In the genomic region with DNA sequence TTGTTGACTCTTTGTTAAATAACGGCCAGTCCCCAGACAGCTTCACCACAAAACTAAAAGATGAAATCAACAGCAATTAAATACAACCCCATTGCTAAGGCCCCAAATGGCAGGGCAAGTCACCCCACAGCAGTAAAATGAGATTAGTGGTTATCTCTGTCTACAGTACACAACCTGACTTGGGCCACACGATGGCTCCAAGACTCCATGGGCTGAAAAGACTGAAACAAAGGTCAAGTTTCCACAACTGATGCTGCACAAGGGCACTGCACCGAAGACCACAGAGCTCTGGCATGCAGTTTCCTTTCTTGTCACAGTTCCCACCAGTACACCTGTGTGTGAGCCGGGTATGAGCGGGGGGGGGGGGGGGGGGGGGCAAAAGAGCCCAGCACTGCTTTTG, we compare ENCODE assay signal across 27 mouse cellular contexts. TPM values are rescaled to one million over a fixed set of nuclear protein-coding genes. Genes with fewer than 3 reads are reported as not detected.
A peak's percentile ranks its signal among the peaks of the same experiment; 100 is the strongest.
DNase-seq lines count a peak whose midpoint lies in the region; ATAC-seq and TF ChIP-seq lines count a peak whose summit lies in the region.
"Had no signal": no experiment of that assay in that cellular context is flagged by ENCODE, and none has a peak within 500 bp of the region (broad histone marks: within the 10 kb centered on the region; RNA-seq: fewer than 3 reads in every experiment).

No protein-coding gene starts in this region.

- no peaks in the 10 kb centered on the region for H3K4me1 ChIP-seq in kidney, adult 2 months (ENCODE audit: control insufficient read depth, insufficient read depth, low read length)
- no peaks in the 10 kb centered on the region; the same call in 1 of the 2 replicates for H3K4me1 ChIP-seq in midbrain, embryonic 11.5 days (ENCODE audit: control insufficient read depth, insufficient read depth, low read length)
- H3K4me1 ChIP-seq in midbrain, embryonic 16.5 days (ENCODE audit: control insufficient read depth, insufficient read depth, low read length), result peaks cover 12% of the 10 kb centered on the region
- no peaks in the 10 kb centered on the region for H3K4me1 ChIP-seq in midbrain, postnatal 0 days (ENCODE audit: insufficient read depth, low read length)
- H3K4me1 ChIP-seq: embryonic facial prominence, embryonic 13.5 days; heart, embryonic 15.5 days; limb, embryonic 13.5 days; liver, embryonic 15.5 days had no signal

- WGBS in kidney, adult 2 months, result 52% methylated on average over 5 of the region's 5 CpGs
- WGBS in midbrain, embryonic 11.5 days, result 64% methylated on average over 4 of the region's 5 CpGs
- WGBS in midbrain, embryonic 16.5 days, result 56% methylated on average over 4 of the region's 5 CpGs
- 51% methylated on average over 4 of the region's 5 CpGs for WGBS in midbrain, postnatal 0 days

- TF ChIP-seq CTCF in kidney, adult 2 months (conservative IDR thresholded peaks at IDR 0.05; ENCODE audit: insufficient read depth, insufficient read length, low read depth, low read length), result peak; percentile 34; the same call in 1 of the 2 replicates
- peak; percentile 33 for TF ChIP-seq CTCF in midbrain, postnatal 0 days (IDR thresholded peaks at IDR 0.05)

- no peak overlapping the region for H3K27ac ChIP-seq in kidney, adult 2 months (ENCODE audit: insufficient read depth, low read depth, low read length)
- H3K27ac ChIP-seq in midbrain, embryonic 11.5 days (ENCODE audit: low read depth, low read length), result no peak overlapping the region
- H3K27ac ChIP-seq in midbrain, embryonic 16.5 days (ENCODE audit: low read length), result no peak overlapping the region
- H3K27ac ChIP-seq in midbrain, postnatal 0 days (ENCODE audit: low read depth, low read length), result no peak overlapping the region
- H3K27ac ChIP-seq: embryonic facial prominence, embryonic 13.5 days; forebrain, embryonic 12.5 days; gastrocnemius, adult 2 months; heart, embryonic 15.5 days; limb, embryonic 13.5 days; liver, embryonic 15.5 days had no signal

- H3K9ac ChIP-seq in midbrain, embryonic 11.5 days (ENCODE audit: low read length), result no peak overlapping the region
- no peak overlapping the region for H3K9ac ChIP-seq in midbrain, embryonic 16.5 days (ENCODE audit: low read depth, low read length)
- no peak overlapping the region for H3K9ac ChIP-seq in midbrain, postnatal 0 days (replicated peaks; ENCODE audit: low read length, poor library complexity, severe bottlenecking)
- H3K9ac ChIP-seq: embryonic facial prominence, embryonic 13.5 days; forebrain, embryonic 12.5 days; heart, embryonic 15.5 days; limb, embryonic 13.5 days; liver, embryonic 15.5 days had no signal

- no peak overlapping the region for H3K4me3 ChIP-seq in kidney, adult 2 months (ENCODE audit: insufficient read depth, low read depth, low read length)
- no peak overlapping the region for H3K4me3 ChIP-seq in midbrain, embryonic 11.5 days (ENCODE audit: low read depth, low read length)
- H3K4me3 ChIP-seq in midbrain, embryonic 16.5 days (ENCODE audit: low read depth, low read length), result no peak overlapping the region
- no peak overlapping the region for H3K4me3 ChIP-seq in midbrain, postnatal 0 days (ENCODE audit: low read depth, low read length)
- H3K4me3 ChIP-seq: embryonic facial prominence, embryonic 13.5 days; erythroblast, embryonic 14.5 days; forebrain, embryonic 12.5 days; gastrocnemius, adult 2 months; heart, embryonic 15.5 days; limb, embryonic 13.5 days; liver, embryonic 15.5 days had no signal

- DNase-seq in kidney, adult 2 months, result no peak
- DNase-seq in kidney, postnatal 4 days, result no peak
- peak; percentile 71 for DNase-seq in midbrain, embryonic 11.5 days (ENCODE audit: low spot score, missing footprints)
- DNase-seq in midbrain, postnatal 0 days (ENCODE audit: low spot score), result no peak
- DNase-seq in frontal cortex, postnatal 14 days (ENCODE audit: low spot score in 2 of 2), result no peak
- DNase-seq: adrenal gland, adult 8-10 months; B cell, adult 2 months; cerebellum, adult 11-12 months; cerebellum, postnatal 10 days; embryo, embryonic 11 days; gastrocnemius, adult 2 months; kidney, adult 8-10 months; kidney, postnatal 25 days; lung, postnatal 10 days; thymus, postnatal 25 days had no signal

- H3K4me2 ChIP-seq in midbrain, embryonic 11.5 days, result no peak overlapping the region
- no peak overlapping the region for H3K4me2 ChIP-seq in midbrain, embryonic 16.5 days (ENCODE audit: low read length)
- H3K4me2 ChIP-seq in midbrain, postnatal 0 days (ENCODE audit: low read depth, low read length, poor library complexity, severe bottlenecking), result no peak overlapping the region
- H3K4me2 ChIP-seq: embryonic facial prominence, embryonic 13.5 days; forebrain, embryonic 12.5 days; heart, embryonic 15.5 days; limb, embryonic 13.5 days; liver, embryonic 15.5 days had no signal

- H3K9me3 ChIP-seq in midbrain, embryonic 11.5 days (ENCODE audit: control insufficient read depth, low read length), result no peaks in the 10 kb centered on the region
- no peaks in the 10 kb centered on the region for H3K9me3 ChIP-seq in midbrain, embryonic 16.5 days (replicated peaks; ENCODE audit: control insufficient read depth, low read length, poor library complexity, severe bottlenecking)
- no peaks in the 10 kb centered on the region for H3K9me3 ChIP-seq in midbrain, postnatal 0 days (ENCODE audit: low read length)
- H3K9me3 ChIP-seq: embryonic facial prominence, embryonic 13.5 days; forebrain, embryonic 12.5 days; heart, embryonic 15.5 days; limb, embryonic 13.5 days; liver, embryonic 15.5 days had no signal

- no peaks in the 10 kb centered on the region for H3K27me3 ChIP-seq in kidney, adult 2 months (replicated peaks; ENCODE audit: control insufficient read depth, insufficient read depth, low read length)
- no peaks in the 10 kb centered on the region for H3K27me3 ChIP-seq in midbrain, embryonic 11.5 days (ENCODE audit: control insufficient read depth, insufficient read depth, low read length)
- no peaks in the 10 kb centered on the region for H3K27me3 ChIP-seq in midbrain, embryonic 16.5 days (ENCODE audit: control insufficient read depth, insufficient read depth, low read depth, low read length)
- H3K27me3 ChIP-seq in midbrain, postnatal 0 days (ENCODE audit: insufficient read depth, low read length), result no peaks in the 10 kb centered on the region
- H3K27me3 ChIP-seq: embryonic facial prominence, embryonic 13.5 days; forebrain, embryonic 12.5 days; heart, embryonic 15.5 days; limb, embryonic 13.5 days; liver, embryonic 15.5 days had no signal

- no peak for ATAC-seq in midbrain, embryonic 11.5 days (ENCODE audit: low FRiP score)
- no peak for ATAC-seq in midbrain, embryonic 16.5 days
- ATAC-seq in common myeloid progenitor, adult 5-6 weeks (replicated peaks; ENCODE audit: low read depth, poor library complexity, severe bottlenecking), result peak; percentile 62
- ATAC-seq in midbrain, postnatal 0 days (ENCODE audit: low FRiP score), result no peak
- ATAC-seq: activated CD4-positive, CD25-positive, alpha-beta regulatory T cell, adult 4 months had no signal

- H3K36me3 ChIP-seq in kidney, adult 2 months (ENCODE audit: control insufficient read depth, insufficient read depth, low read length), result no peaks in the 10 kb centered on the region
- H3K36me3 ChIP-seq in midbrain, embryonic 11.5 days (ENCODE audit: control insufficient read depth, insufficient read depth, low read length), result no peaks in the 10 kb centered on the region
- H3K36me3 ChIP-seq in midbrain, embryonic 16.5 days (ENCODE audit: control insufficient read depth, insufficient read depth, low read length), result no peaks in the 10 kb centered on the region
- H3K36me3 ChIP-seq in midbrain, postnatal 0 days (ENCODE audit: insufficient read depth, low read length), result no peaks in the 10 kb centered on the region
- H3K36me3 ChIP-seq: embryonic facial prominence, embryonic 13.5 days; forebrain, embryonic 12.5 days; heart, embryonic 15.5 days; limb, embryonic 13.5 days; liver, embryonic 15.5 days had no signal

- TF ChIP-seq POLR2A in kidney, adult 2 months (IDR thresholded peaks at IDR 0.05; ENCODE audit: low read depth, low read length), result no peak

RNA-seq across cellular contexts. Expression of gene Gpr176, which starts 50.6 kb away (rescaled TPM):
- polyA plus RNA-seq in kidney, adult 2 months (2012; rRNA removed), result 0.53 and 0.55 TPM in 2 replicates
- polyA plus RNA-seq in midbrain, embryonic 11.5 days (2014; fragmentation: Nextera tagmentation; extraction: Ambion mirVana), result 0.25 TPM in 2 replicates
- polyA plus RNA-seq in midbrain, embryonic 16.5 days (2015; fragmentation: Nextera tagmentation; extraction: Ambion mirVana), result 6.3 and 7.7 TPM in 2 replicates
- not detected in 2 replicates for total RNA-seq in common myeloid progenitor, adult 5-6 weeks (2017)
- total RNA-seq in midbrain, postnatal 0 days (2014; rRNA removed), result 13.1 and 15.1 TPM in 2 replicates
- polyA plus RNA-seq in midbrain, postnatal 0 days (2015; fragmentation: Nextera tagmentation; extraction: Ambion mirVana), result 9.0 and 9.3 TPM in 2 replicates
- total RNA-seq: hematopoietic stem cell, adult 5-6 weeks; MEL; monocyte, adult 5-6 weeks had no signal
- polyA plus RNA-seq: erythroblast, embryonic 14.5 days had no signal
